Mouse (Mus musculus) lung, embryonic 15.5 days (tissue): ENCODE results near the gene Sh3bp5. TPM values are rescaled to one million over a fixed set of nuclear protein-coding genes. Genes with fewer than 3 reads are reported as not detected.
A peak's percentile ranks its signal among the peaks of the same experiment; 100 is the strongest.

Experiments used
- ATAC-seq: fragments of 200-750 bp; cut with Nextera tagmentation; 2 replicates; pipeline ENCODE4 v1.8.0; 2017; ENCODE audit warnings: moderate number of reproducible peaks, borderline replicate concordance; ENCODE audit not compliant: low FRiP score, low TSS enrichment; ENCODE audit errors: extremely low read depth
- H3K27ac ChIP-seq: fragments of 300-500 bp; sonication (generic); 2 replicates; pipeline ENCODE4 v1.5.1; 2015; ENCODE audit warnings: moderate library complexity, mild to moderate bottlenecking, inconsistent platforms
- H3K27me3 ChIP-seq: fragments of 300-500 bp; sonication (generic); 2 replicates; pipeline ENCODE4 v1.6.1; 2015; ENCODE audit warnings: inconsistent platforms
- H3K36me3 ChIP-seq: fragments of 300-500 bp; sonication (generic); 2 replicates; pipeline ENCODE4 v1.6.1; 2015; ENCODE audit warnings: inconsistent platforms
- H3K4me1 ChIP-seq: fragments of 300-500 bp; sonication (generic); 2 replicates; pipeline ENCODE4 v1.6.1; 2015; ENCODE audit warnings: inconsistent platforms
- H3K4me2 ChIP-seq: fragments of 300-500 bp; sonication (generic); 2 replicates; pipeline ENCODE4 v1.6.1; 2015; ENCODE audit warnings: inconsistent platforms, mild to moderate bottlenecking, moderate library complexity
- H3K4me3 ChIP-seq: fragments of 300-500 bp; sonication (generic); 2 replicates; pipeline ENCODE4 v1.5.1; 2015; ENCODE audit warnings: mild to moderate bottlenecking, inconsistent platforms
- H3K9ac ChIP-seq: fragments of 300-500 bp; sonication (generic); 2 replicates; pipeline ENCODE4 v1.6.1; 2015; ENCODE audit warnings: inconsistent platforms
- H3K9me3 ChIP-seq: fragments of 300-500 bp; sonication (generic); 2 replicates; pipeline ENCODE4 v1.6.1; 2016; ENCODE audit warnings: inconsistent platforms
- WGBS: fragments of 180-500 bp; shearing (Covaris S2); methylation state at CpG from one replicate; pipeline ENCODE4 v1.1.7; 2015; 5-methylcytosine and 5-hydroxymethylcytosine counted together
- polyA plus RNA-seq: library from polyadenylated mRNA; unstranded; fragments of >200 nt; fragmentation: Nextera tagmentation; extraction: Ambion mirVana; gene quantifications from 2 replicates; pipeline ENCODE4 v1.2.1, GENCODE M21; 2015

Sh3bp5 gene
- polyA plus RNA-seq, 1 experiment from 2014 or later: 26.4 TPM

DNA sequence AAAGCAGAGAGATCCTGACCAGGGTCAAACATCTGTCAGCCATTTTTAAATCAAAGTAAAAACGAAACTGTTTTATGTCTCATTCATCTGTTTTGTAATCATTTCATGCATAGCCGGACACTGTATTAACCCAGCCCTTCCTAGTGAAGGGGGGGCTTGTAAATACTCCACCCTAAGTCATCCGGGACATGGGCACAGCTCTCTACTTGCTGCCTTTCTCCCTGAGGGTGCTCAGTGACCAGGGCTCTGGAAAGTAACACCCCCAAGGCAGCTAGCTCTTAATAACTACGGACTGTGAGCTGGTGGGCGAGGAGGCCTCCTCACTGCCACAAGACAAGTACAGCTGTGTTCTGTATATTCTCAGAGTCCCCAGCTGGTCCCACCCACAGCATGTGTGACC, 13.1 kb upstream of the Sh3bp5 start:
- H3K27me3 ChIP-seq: no peaks in the 10 kb centered on the region
- no peak for ATAC-seq
- H3K4me2 ChIP-seq: no peak overlapping the region
- H3K4me1 ChIP-seq: no peaks in the 10 kb centered on the region
- H3K36me3 ChIP-seq: no peaks in the 10 kb centered on the region
- no peaks in the 10 kb centered on the region for H3K9me3 ChIP-seq
- H3K4me3 ChIP-seq: no peak overlapping the region
- WGBS: 40% methylated on average over 5 of the region's 5 CpGs
- peak overlapping the region; percentile 27; the same call in 1 of the 2 replicates for H3K27ac ChIP-seq
- no peak overlapping the region for H3K9ac ChIP-seq

GRCm38 (mm10) chr14:31443616-31444015, 7.7 kb upstream of the Sh3bp5 start:
- Histone ChIP-seq H3K4me3 (no peak overlapping the region), H3K4me2 (no peak overlapping the region), H3K9me3 (no peaks in the 10 kb centered on the region), H3K27me3 (no peaks in the 10 kb centered on the region), H3K4me1 (no peaks in the 10 kb centered on the region), H3K36me3 (no peaks in the 10 kb centered on the region), H3K9ac (no peak overlapping the region), H3K27ac (no peak overlapping the region)
- no peak for ATAC-seq
- WGBS: 53% methylated on average over 6 of the region's 6 CpGs

DNA sequence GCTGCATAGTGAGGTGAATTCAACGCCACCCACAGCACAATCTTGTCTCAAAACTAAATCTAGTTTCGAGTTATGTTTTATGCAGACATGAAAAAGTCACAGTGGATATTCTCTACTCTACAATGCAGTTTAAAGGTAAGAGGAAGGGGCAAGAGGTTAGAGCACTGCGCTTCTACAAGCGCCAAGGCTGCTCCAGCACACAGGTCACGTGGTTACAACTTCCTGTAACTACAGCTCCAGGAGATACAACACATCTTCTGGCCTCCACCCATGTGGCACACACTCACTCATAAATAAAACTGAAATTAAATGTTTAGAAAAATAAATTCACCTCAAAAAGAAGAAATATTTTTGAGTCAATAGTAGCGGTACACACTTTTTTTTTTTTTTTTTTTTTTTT, 4.8 kb upstream of the Sh3bp5 start:
- Histone ChIP-seq H3K36me3 (no peaks in the 10 kb centered on the region), H3K9me3 (no peaks in the 10 kb centered on the region)
- 87% methylated on average over 6 of the region's 6 CpGs for WGBS

GRCm38 (mm10) chr14:31440230-31440629, 4.4 kb upstream of the Sh3bp5 start:
- Histone ChIP-seq H3K4me2 (no peak overlapping the region), H3K27me3 (peaks cover 23% of the 10 kb centered on the region), H3K4me1 (peaks cover 15% of the 10 kb centered on the region), H3K4me3 (no peak overlapping the region), H3K36me3 (no peaks in the 10 kb centered on the region), H3K27ac (no peak overlapping the region), H3K9me3 (no peaks in the 10 kb centered on the region), H3K9ac (no peak overlapping the region)
- ATAC-seq: no peak
- 31% methylated on average over 3 of the region's 3 CpGs for WGBS

More for the DNA sequence above, 4.8 kb upstream of the Sh3bp5 start:
- no peak for ATAC-seq
- Histone ChIP-seq H3K4me1 (peaks cover 10% of the 10 kb centered on the region; the same call in 1 of the 2 replicates), H3K4me3 (no peak overlapping the region), H3K27me3 (peaks cover 18% of the 10 kb centered on the region), H3K27ac (no peak overlapping the region), H3K9ac (no peak overlapping the region), H3K4me2 (no peak overlapping the region)

DNA sequence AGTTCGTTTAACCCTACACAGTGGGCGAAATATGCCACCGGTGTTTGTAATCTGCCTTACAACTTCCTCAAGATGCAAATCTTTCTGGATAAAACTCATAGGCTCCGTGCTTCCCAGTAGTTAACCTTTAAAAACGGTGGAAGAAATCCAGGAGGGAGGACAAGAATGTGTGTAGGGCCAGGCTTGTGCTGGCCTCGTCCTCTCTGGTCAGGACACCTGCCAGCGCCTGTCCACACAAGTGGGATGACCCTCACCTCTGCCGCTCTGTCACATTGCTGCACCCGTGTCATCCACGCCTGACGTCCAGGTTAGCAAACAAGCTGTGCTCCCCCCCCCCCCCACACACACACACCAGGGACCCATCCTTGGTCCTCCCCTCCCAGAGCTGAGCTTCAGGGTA, 3.4 kb upstream of the Sh3bp5 start:
- no peak for ATAC-seq
- WGBS: 67% methylated on average over 11 of the region's 11 CpGs
- Histone ChIP-seq H3K36me3 (no peaks in the 10 kb centered on the region), H3K4me1 (peaks cover 22% of the 10 kb centered on the region), H3K4me2 (no peak overlapping the region), H3K9me3 (no peaks in the 10 kb centered on the region), H3K4me3 (no peak overlapping the region), H3K9ac (no peak overlapping the region), H3K27me3 (peaks cover 31% of the 10 kb centered on the region), H3K27ac (no peak overlapping the region)

GRCm38 (mm10) chr14:31437826-31438529, 2.1 kb upstream of the Sh3bp5 start:
- ATAC-seq: no peak
- no peaks in the 10 kb centered on the region for H3K9me3 ChIP-seq
- peaks cover 42% of the 10 kb centered on the region for H3K27me3 ChIP-seq
- H3K36me3 ChIP-seq: no peaks in the 10 kb centered on the region
- no peak overlapping the region for H3K4me2 ChIP-seq
- no peak overlapping the region for H3K27ac ChIP-seq
- peaks cover 35% of the 10 kb centered on the region for H3K4me1 ChIP-seq
- 44% methylated on average over 8 of the region's 8 CpGs for WGBS
- no peak overlapping the region for H3K4me3 ChIP-seq
- no peak overlapping the region for H3K9ac ChIP-seq

- no peaks in the 10 kb centered on the region for H3K9me3 ChIP-seq
- peak overlapping the region; percentile 86 for H3K4me2 ChIP-seq
- H3K4me1 ChIP-seq: peaks cover 53% of the 10 kb centered on the region
- peak overlapping the region; percentile 73 for H3K4me3 ChIP-seq
- no peaks in the 10 kb centered on the region for H3K36me3 ChIP-seq
- under 1% methylated on average over 53 of the region's 53 CpGs for WGBS
- H3K27me3 ChIP-seq: peaks cover 57% of the 10 kb centered on the region
- H3K27ac ChIP-seq: peak overlapping the region; percentile 51; the same call in 1 of the 2 replicates
- peak; percentile 28; the same call in 1 of the 2 replicates for ATAC-seq
- H3K9ac ChIP-seq: peak overlapping the region; percentile 74
Observed at GRCm38 (mm10) chr14:31435018-31435915, 611 bp downstream of the Sh3bp5 start.

DNA sequence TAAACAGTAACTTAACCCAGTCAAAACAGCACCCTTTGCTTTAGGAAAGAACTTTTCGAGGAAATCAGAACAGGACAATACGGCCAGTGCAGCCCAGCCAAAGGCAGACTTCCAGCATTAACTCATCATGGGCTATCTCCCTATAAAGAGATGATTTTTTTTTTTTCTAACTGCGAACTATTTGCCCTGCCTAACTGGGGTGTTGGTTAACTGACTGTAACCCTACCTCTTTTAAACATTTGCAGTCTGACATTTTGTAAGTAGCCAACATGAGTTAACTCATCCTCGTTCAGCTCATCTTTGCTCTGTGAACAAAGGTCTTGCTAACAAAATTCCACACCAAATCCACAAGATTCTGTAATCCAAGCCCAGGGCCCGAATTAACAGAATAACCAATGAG, 1.5 kb downstream of the Sh3bp5 start:
- H3K4me2 ChIP-seq: peak overlapping the region; percentile 86
- ATAC-seq: no peak
- peaks cover 62% of the 10 kb centered on the region for H3K27me3 ChIP-seq
- H3K36me3 ChIP-seq: no peaks in the 10 kb centered on the region
- H3K27ac ChIP-seq: peak overlapping the region; percentile 81
- peaks cover 53% of the 10 kb centered on the region for H3K4me1 ChIP-seq
- peak overlapping the region; percentile 73; the same call in 1 of the 2 replicates for H3K4me3 ChIP-seq
- no peaks in the 10 kb centered on the region for H3K9me3 ChIP-seq
- H3K9ac ChIP-seq: no peak overlapping the region
- WGBS: 52% methylated on average over 5 of the region's 5 CpGs

DNA sequence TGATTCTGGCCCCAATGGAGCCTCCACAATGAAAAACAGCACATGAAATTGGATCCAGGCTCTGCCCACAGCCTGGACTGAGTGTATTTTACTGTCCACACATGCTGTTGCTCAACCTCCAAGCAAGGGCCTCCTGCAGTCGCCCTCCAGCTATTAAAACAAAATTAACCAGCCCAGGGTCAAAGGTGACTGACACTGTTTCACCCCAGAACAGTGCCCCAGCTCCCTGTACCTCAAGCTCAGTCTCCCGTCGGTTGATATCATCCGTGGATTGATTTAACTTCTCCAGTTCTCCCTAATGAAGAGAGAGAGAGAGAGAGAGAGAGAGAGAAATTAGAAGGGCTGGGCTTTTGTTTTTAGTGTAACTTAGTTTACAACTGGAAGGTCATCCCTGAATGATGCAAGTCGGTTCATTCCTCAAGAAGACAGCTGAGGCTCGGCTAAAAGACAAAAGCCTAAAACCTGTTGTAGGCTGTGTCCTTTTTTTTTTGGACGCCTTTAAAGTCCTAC, 2.0 kb downstream of the Sh3bp5 start:
- Histone ChIP-seq H3K27me3 (peaks cover 62% of the 10 kb centered on the region), H3K4me1 (peaks cover 57% of the 10 kb centered on the region), H3K27ac (peak overlapping the region; percentile 81), H3K36me3 (no peaks in the 10 kb centered on the region), H3K4me2 (peak overlapping the region; percentile 86), H3K9me3 (no peaks in the 10 kb centered on the region), H3K4me3 (no peak overlapping the region), H3K9ac (no peak overlapping the region)
- ATAC-seq: no peak
- WGBS: 34% methylated on average over 7 of the region's 7 CpGs

DNA sequence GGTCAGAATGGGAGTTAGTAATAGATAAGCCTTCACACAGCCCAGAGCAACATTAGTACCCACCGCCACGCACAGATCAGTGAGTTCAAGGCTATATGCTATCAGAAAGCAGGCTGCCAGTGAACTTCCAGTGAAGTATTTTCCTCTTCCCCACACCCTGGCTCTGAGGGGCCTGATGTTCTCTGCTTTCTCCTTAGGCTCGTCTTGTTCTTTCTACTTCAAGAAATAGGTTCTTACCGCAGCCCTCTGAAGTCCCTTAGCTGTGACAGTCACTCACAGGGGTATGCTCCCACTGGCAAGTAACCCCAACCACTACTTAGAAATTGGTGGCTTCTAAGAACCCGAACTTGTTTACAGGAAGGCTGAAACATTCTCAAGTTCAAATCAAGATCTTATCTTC, 2.8 kb downstream of the Sh3bp5 start:
- Histone ChIP-seq H3K27me3 (peaks cover 60% of the 10 kb centered on the region), H3K4me1 (peaks cover 61% of the 10 kb centered on the region), H3K36me3 (no peaks in the 10 kb centered on the region), H3K4me3 (no peak overlapping the region), H3K4me2 (peak overlapping the region; percentile 86; the same call in 1 of the 2 replicates), H3K27ac (peak overlapping the region; percentile 81), H3K9me3 (no peaks in the 10 kb centered on the region), H3K9ac (no peak overlapping the region)
- WGBS: 52% methylated on average over 5 of the region's 5 CpGs
- ATAC-seq: no peak

GRCm38 (mm10) chr14:31432424-31432823, 3.5 kb downstream of the Sh3bp5 start:
- Histone ChIP-seq H3K36me3 (no peaks in the 10 kb centered on the region), H3K27me3 (peaks cover 61% of the 10 kb centered on the region), H3K27ac (peak overlapping the region; percentile 81), H3K4me3 (no peak overlapping the region), H3K9ac (no peak overlapping the region), H3K9me3 (no peaks in the 10 kb centered on the region), H3K4me1 (peaks cover 65% of the 10 kb centered on the region), H3K4me2 (peak overlapping the region; percentile 33)
- peak; percentile 47; the same call in 1 of the 2 replicates for ATAC-seq
- WGBS: 25% methylated on average over 4 of the region's 4 CpGs
